Mouse (Mus musculus) spleen, adult 12 weeks (tissue): Measurements from ENCODE around the gene Stxbp4.

Experiments used
- DNase-seq: peaks from one replicate; pipeline ENCODE4 v3.0.0; 2022; ENCODE audit warnings: low spot score

The Stxbp4 gene

DNA sequence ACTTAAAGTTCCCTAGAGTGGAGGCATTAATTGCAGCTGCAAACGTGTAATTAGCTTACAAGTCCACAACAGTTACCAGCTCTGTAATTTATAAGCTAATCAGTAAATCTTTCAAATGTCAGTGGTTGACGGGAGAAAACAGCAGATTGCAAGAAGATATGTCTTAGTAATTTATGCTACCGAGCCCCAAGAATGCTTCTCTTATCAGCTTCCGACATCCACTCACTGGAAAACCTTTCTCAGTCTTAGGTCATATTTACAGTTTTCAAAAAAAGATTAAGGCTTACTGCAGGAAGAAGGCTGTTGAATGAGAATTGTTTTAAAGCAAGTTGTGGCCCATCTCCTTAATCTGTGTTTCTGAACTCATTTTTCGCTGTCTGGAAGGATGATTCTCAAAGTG is 83.9 kb downstream of the Stxbp4 start:
- DNase-seq, result no peak

DNA sequence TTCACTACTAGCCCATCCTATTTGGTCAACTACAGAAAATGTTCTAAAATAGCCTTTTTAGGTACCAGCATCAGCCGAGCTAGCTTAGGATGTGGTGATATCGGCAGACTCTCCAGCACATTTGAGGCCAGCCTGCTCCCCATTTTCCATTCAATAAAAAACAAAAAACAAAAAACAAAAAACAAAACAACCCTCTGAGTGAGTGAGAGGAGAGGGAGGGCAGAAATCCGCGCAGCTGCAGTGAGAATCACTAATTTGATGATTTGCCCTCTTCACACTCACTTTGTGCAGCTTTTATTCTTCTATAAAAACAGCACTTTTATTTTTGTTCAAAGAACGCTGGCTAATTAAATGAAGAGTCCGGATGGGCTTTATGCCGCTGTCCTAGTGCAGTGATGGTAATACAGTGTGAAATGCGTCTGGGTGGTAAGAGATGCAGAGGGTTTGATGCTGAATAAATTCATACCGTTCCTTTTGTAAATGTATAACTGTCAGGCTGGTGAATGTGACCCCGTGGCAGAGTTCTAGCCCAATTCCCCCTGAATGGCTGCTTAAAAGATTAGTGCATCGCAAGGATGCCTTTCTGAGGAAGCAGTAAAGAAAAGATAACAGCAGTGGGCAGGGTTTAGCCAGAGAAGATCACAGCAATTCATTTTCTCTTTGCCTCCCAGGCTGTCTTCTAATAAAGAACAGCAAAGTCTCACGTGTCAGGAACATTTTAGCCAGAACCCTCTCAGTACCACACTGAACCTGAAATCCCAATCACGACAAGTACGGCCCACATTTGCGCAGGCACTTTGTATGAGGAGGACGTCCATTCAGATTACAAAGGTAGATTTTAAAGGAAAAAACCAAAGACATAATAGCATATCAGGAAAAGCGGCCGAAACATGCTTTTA is 85.3 kb downstream of the Stxbp4 start:
- no peak for DNase-seq

DNA sequence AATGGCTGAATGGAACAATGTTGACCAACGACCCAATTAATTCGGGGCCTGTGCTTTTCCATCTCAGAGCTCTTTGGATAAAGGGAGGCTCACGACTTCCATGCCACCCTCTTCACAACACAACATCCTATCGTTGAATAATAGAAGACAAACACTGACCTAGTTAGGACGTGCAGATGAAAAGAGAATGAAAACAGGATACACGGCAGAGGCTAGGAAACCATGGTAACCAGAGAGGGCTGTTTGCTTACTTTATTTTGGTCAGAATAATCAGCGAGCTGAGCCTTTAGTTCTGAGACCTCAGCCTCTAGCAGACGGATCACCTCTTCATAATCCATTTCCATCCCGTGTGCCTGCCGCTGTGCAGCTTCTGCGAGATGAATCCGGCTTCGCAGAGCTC is 89.3 kb downstream of the Stxbp4 start:
- DNase-seq, result no peak

DNA sequence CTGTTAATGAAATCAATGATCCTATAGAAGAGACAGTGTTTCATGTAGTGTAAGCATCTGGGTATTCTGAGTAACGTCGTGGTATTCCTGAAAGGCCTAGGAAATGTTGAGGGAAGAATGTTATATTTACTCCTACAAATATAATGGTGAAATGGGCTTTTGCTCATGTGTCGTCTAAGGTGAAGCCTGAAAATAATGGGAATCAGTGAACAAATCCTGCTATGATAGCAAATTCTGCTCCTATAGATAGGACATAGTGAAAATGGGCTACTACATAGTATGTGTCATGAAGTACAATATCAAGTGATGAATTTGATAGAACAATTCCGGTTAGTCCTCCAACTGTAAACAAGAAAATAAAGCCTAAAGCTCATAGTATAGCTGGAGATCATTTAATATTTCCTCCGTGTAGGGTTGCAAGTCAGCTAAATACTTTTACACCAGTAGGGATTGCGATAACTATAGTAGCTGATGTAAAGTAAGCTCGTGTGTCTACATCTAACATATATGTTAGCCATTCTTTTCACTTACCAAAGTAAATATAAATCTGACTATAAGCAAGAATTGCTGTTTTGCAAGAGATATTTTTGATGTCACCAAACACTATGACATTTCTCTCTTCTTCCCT is 99.1 kb downstream of the Stxbp4 start:
- DNase-seq, result no peak

DNA sequence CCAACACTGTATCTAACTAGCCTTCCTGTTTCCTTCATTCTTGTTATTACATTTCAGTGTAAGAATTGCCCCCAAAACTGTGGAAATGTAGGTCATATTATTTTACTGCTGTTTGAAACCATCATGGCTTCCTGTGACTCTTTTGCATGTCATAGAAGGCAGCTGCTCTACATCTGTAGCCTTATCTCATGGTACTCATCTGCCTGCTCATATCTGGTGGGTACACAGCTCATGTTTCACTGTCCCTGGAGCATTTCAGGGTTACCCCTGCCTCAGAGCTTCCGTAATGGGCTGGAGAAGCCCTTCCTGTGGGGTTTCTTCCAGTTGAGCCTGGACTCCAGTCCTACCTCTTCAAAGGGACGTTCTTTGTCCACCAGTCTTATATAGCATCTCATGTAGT is 112.6 kb downstream of the Stxbp4 start:
- DNase-seq, result no peak

DNA sequence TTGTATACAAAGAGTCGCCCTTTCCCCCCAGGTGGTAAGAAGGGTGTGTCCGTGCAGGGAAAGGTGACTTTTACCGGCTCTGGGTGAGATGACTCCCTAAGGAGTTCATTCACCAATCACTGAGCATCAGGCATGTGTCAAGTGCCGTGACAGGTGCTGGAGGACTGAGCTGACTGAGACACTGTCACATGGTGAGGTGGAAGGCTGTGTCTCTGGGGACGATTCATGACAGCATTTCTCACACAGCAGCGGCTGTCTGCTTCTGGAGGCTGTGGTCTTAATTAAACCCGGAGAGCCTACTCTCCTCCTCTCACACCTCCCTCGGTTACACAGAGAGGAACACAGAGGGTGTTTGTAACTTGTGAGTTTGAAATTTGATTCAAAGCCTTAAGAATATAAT is 116.8 kb downstream of the Stxbp4 start:
- DNase-seq, result no peak

DNA sequence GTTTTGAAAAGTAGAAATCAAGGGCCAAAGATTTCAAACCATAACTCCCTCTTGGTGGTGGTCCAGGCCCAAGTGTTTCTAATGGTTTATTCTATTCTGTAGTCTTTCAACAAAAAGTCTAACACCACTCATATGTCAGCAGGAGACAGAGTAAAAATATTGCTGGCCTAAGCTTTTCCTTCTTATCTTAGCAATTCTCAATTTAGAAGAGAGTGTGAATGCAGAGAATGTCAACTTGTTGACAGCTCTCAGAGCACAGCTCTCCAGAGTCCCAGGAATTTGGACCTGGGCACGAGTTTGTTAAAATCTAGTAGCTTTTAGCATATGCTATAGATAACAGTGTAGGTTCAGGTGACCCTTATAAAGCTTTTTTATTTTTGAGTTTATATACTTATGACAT is 120.1 kb downstream of the Stxbp4 start:
- no peak for DNase-seq

DNA sequence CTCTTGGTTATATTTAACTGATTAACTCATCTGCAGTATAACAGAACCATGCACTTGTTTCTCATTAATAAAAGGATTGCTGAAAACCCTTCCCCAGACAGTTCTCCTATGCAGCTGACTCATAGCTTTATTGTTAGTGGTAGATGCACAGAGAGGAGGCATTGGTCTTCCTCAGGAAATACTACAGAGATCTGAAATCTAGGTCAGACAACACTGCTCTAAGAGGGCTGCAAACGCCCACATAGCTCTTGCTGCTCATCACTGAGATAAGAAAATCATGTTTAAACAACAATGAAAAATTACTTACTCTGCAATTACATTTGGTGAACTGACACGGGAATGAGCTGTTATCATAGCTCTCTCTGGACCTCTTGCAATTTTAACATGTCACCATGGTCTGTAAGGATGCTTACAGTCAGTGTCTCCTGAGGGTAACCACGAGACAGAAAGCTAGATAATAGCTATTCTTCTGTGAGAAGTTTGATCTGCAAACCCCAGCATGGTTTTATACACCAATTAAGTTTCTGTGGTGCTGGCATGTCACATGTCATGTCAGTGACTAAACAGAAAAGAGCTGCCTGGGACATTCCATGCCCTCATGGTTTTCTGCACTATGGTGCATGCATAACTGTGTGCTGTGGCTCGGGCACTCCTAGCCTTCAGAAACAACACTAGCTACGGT is 125.2 kb downstream of the Stxbp4 start:
- no peak for DNase-seq

DNA sequence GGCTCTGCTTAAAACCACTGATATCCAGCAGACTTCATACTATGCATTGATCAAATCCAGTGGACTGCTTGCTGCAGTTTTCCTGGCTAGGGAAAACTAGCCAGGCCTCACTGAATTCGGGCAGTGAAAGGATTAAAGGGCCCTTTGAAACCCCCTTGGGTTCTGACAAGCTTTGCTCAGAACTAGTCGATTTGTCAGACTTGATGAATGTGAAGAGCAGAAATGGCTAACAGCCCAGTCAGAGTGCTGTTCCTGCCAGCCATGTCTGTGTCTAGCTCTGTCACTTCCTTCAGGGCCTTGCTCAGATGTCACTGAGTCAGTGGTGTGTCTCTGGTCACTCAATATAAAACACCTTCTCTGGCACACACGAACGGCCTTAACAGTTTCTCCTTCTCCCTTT is 136.0 kb downstream of the Stxbp4 start:
- DNase-seq, result no peak

DNA sequence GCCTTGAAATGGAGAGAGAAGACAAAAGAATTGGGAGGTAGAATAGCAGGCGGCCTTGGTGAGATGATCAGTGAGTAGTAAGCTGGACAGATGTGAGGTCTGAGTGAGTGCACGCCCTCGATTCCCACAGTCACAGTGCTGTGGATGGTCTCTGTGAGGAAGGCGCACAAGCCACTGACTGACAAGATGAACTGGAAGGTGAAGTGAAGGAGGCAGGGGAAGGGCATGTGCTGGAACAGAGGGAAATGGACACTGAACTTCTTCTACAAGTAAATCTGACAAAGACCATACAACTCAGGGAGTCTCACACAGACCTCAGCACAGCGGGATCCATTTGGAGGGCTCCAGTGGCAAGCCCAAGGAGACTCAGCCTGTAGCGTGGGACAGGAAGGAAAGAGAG is 138.0 kb downstream of the Stxbp4 start:
- no peak for DNase-seq

DNA sequence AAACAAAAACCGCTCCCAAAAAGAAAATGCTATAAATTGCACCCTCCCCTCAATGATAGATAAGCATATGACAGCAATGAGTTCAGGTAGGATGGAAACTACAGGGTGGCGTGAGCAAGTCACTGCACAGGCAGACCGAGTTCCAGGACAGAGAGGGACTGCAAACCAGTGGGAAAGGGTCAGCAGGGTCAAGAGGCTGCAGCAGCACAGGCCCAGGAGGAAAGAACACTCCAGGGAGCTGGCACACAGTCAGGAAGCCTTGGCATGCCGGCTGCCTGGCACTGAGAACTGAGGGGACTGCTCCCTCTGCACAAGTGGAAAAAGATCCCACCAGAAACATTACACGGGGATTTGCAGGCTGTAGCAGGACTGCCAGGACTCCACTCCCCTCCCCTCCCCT is 139.4 kb downstream of the Stxbp4 start:
- no peak for DNase-seq

DNA sequence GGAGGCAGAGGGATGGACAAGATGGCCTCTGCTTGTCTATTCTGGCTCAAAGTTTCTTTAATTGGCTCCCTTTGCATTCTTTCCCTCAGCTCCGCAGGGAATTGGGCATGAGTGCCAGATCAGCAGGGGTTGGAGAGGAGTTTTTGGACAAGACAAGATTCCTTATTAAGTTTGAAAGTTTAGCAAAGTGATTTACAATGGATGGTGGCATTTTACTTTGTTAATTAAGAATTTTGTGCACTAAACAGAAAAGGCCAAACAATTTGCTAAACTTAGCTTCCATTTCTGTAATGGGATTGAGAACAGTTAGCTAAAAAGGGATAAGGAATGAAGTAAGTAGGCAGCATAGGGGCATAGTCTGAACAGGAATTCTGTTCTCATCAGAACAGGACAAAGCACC is 142.9 kb downstream of the Stxbp4 start:
- no peak for DNase-seq

DNA sequence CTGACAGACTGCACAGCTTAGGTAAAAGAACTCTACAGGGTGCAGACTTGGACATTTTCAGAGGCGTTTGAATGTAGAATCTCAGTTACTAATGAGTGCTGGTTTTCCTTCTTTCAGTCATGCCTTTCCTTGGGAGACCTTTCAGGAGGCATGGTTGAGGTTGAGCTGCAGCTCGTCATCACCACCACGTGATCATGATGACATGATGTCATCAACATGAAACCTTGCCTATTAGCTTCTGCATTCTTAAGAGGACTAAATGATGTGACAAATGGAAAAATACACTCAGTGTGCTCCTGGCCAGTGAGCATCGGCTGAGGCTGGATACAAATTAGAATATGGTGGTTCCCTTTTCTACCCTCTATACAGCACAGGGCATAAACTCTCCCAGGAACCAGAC is 145.4 kb downstream of the Stxbp4 start:
- no peak for DNase-seq

DNA sequence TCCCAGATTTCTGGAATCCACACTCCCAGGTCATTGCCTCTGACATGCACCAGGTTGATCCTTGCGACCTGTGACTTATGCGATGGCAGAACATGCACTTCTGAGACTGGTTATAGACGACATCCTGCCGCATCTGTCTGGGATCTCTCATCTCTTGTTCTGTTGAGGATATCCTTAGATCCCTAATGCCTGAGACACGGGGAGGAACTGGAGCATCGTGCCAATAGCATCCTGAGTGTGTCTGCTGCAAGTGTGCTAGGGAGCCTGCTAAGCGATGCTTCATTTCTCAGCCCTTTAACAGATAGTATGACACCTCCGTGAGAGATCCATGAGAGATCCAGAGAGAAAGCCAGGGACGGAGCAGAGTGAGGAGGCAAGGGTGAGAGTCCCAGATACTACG is 148.7 kb downstream of the Stxbp4 start:
- DNase-seq, result no peak

DNA sequence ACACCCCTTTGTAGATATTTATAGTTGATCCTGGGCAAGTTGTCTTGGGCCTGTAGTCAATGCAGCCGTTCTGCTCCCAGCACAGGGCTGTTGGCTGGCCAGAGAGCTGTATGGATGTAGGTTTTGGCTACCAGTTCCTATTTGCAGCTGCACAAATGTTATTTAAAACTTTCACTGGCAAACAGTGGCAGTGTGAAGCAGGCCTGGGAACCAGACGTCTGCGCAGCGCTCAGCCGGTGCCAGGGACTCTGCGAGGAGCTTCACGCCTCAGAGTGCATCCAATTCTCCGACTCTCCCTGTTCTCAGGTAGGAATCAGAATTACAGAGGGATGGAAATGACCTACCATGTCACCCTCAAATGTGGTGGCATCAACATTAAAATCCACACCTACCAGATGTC is 150.2 kb downstream of the Stxbp4 start:
- DNase-seq, result no peak

DNA sequence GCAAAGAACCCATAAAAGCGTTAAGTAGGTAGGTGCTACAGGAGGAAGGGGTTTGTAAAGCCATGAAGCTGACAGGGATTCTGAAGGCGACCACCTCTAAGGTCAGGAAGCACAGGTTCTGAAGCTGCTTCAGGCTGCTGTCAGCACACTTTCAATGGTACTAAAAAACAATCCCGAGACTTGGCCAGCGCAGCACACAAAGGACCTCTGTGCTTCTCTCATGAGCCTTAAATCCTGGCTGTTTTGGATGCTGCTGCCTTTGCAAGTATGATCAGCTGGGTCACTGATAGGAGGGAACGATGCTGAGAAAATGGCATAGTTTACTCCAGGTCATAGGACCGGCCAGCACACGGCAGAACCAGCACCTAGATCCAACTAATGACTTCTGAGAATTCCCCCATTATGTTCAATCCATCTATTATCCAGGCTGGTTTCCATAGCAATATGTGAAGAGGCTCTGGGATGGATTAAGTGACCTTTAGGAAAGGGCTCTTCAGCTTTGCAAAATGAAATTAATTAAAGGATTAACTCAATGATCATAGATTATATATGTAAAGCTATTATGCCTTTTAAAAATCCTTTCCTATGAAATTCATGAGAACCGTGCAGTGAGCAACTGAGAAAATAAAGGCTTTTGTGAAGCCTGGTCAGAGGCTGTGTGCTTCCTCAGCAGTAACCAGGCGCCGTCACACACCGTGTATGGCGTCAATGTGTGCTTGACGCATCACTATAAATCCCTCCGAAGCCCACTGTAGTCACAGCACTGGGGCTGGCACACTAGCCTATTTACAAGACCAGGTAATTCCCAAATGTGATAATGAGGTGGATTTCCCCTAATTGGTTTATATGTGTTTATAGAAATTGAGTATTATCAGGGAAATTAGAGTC is 152.9 kb downstream of the Stxbp4 start:
- no peak for DNase-seq

DNA sequence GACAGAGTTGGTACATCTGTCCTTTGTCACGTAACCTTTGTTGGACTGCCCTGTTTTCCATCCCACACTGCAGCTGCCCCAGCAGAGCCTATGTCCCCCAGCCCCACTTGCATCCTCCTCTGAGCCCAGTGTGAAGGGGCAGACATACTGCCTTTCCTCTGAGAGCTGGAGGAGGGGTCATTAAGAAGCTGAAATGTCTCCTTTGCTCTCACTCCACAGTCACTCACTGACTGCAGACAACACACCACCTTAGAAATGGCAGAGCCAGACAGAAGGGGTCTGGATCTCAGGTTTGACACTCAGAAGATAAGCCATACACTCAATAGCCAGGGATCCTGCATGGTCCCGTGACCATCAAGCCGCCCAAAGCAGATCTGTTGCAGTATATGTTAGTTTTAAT is 154.1 kb downstream of the Stxbp4 start:
- DNase-seq, result no peak

DNA sequence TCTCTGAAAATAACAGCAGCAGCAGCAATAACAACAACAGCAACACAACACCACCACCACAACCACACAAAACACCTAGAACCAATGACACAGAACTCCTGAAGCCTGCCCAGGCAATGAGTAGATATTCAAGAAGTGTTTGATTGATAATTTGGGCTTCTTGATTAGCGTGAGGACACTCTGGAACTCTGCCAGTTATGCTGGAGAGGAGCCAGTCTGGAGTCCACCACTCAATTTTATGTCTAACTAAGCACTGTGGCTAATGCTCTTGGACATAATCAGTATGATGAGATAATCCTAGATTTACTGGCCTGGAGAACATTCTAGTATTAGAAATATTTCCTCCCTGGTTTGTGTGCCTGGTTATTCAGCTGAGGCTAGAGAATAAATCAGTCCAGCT is 156.1 kb downstream of the Stxbp4 start:
- no peak for DNase-seq

DNA sequence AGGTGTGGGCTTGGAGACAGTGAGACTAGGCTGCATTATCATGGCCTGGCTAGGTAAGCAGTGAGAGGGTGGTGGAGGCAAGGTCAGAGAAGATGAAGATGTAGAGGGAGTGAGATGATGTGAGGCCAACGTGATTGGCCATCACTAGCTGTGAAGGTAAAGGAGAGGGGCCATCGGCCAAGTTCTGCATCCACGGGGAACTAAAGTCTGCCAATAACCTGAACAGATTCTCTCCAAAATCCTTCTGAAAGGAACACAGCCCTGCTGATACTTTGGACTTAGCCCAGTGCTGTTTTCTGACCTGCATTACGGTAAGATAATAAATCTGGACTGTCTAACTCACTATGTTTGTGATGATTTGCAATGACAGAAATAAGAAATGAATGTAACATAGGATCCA is 167.6 kb downstream of the Stxbp4 start:
- no peak for DNase-seq

DNA sequence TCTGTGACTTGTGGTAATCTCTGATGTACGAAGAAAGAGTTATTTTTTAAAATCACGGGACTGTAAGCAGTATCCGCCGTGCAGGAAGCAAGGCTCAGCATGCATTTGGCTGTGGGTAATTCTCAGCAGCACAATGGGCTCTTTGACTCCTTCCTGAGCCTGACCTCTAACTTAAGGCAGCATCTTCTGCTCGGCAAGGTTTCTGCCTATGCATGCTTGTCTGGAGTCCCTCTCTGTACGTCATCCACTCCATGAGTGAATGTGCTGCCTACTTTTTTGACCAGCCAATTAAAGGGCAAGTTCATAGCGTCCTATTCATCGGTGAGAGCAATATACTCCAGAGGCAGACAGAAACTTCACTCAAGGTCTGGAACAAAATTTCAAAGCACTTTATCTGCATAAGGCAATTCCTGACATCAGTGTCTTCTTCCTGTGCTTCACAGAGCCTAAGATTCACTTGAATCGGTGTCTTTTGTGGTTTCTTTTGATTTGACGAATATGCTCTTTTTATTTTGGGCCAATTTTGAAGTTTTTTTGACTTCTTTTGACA is 173.8 kb downstream of the Stxbp4 start:
- DNase-seq, result no peak

DNA sequence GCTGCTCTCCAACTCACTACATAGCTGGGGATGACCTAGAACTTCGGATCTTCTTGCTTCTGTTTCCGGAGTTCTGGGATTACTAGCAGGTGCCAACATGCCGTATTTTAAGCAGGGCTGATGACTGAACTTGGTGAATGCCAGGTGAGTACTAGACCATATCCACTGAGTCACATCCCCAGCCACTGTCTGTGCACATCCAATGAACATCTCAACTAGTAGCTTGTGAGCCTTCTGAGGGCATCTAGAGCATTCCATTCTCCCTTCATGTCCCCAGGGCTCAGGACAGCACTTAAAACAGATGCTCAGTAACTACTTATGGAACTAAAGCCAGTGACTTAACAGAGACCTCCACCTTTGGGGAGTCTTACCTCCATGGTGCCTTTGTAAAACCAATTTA is 177.4 kb downstream of the Stxbp4 start:
- DNase-seq, result no peak

DNA sequence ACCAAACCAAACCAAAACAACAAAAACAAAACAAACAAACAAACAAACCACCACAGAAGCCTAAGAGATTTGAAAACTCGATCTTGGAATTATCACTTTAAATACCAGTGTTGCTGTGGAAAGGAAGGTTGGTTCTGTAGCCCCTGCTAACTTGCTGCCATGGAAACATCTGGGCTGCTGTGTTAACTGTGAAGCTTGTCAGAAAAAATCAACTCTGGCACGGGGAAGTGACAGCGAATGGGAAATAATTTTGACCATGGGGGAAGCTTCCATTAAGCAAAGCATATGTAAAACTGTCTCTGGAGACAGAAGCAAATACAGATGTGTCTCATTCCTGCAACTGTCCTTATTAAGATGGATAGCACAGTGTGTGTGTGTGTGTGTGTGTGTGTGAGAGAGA is 185.8 kb downstream of the Stxbp4 start:
- no peak for DNase-seq
